Mouse (Mus musculus) spleen, adult 2 months (tissue): Measurements from ENCODE around the gene Olfr592. TPM values are rescaled to one million over a fixed set of nuclear protein-coding genes. Genes with fewer than 3 reads are reported as not detected.
"Not testable (repeated sequence)": the region's sequence is repeated elsewhere in the genome, so short reads cannot be mapped to it uniquely, and the experiment has no call there.

Source experiments
- DNase-seq, 2 experiments: peaks; one replicate each; pipeline versions ENCODE4 v3.0.0 to v3.0.0-alpha.2; 2012 to 2021; ENCODE audit warnings: low spot score in 2 of 2, low read depth in 1 of 2
- H3K27ac ChIP-seq: fragments of 200-500 bp; 2 replicates; pipeline ENCODE4 v1.5.1; 2012; ENCODE audit warnings: low read length, inconsistent platforms; ENCODE audit not compliant: insufficient read depth
- H3K27me3 ChIP-seq: fragments of 200-500 bp; 2 replicates; pipeline ENCODE4 v1.6.1; 2012; ENCODE audit warnings: mild to moderate bottlenecking, moderate library complexity, low read length, inconsistent platforms; ENCODE audit not compliant: control insufficient read depth, insufficient read depth
- H3K36me3 ChIP-seq: fragments of 200-500 bp; 2 replicates; pipeline ENCODE4 v1.6.1; 2012; ENCODE audit warnings: mild to moderate bottlenecking, low read length, inconsistent platforms; ENCODE audit not compliant: control insufficient read depth, insufficient read depth
- H3K4me1 ChIP-seq: fragments of 200-500 bp; 2 replicates; pipeline ENCODE4 v1.6.1; 2011; ENCODE audit warnings: inconsistent platforms; ENCODE audit not compliant: control insufficient read depth, insufficient read depth, insufficient read length
- H3K4me3 ChIP-seq: fragments of 200-500 bp; 2 replicates; pipeline ENCODE4 v1.5.1; 2011; ENCODE audit warnings: mild to moderate bottlenecking, inconsistent platforms; ENCODE audit not compliant: insufficient read depth, insufficient read length; ENCODE audit errors: extremely low read depth
- CTCF ChIP-seq: fragments of 200-500 bp; IDR thresholded peaks from 2 replicates; pipeline ENCODE4 v1.5.1; 2011; ENCODE audit warnings: mild to moderate bottlenecking, inconsistent platforms; ENCODE audit not compliant: insufficient read depth, insufficient read length, insufficient replicate concordance; ENCODE audit errors: extremely low read depth
- POLR2A ChIP-seq: fragments of 200-500 bp; IDR thresholded peaks from 2 replicates; pipeline ENCODE4 v1.6.1; 2011; ENCODE audit warnings: low read depth, low read length, inconsistent platforms
- WGBS: fragments of 180-500 bp; shearing (Covaris S2); methylation state at CpG from one replicate; pipeline ENCODE4 v1.1.7; 2018; 5-methylcytosine and 5-hydroxymethylcytosine counted together
- polyA plus RNA-seq: library from polyadenylated mRNA; depleted of rRNA; stranded (reverse); fragments of >200 nt; gene quantifications from 2 replicates; pipeline ENCODE4 v1.2.3, GENCODE M21; 2012; rRNA removed

Olfr592 gene
- not detected in 2 replicates for polyA plus RNA-seq

GRCm38 (mm10) chr7:103184503-103184902 lies at the start of gene Olfr592:
Olfr592 (plus strand) TSS chr7:103184803.
- H3K27me3 ChIP-seq, H3K36me3 ChIP-seq, H3K4me3 ChIP-seq, DNase-seq, H3K27ac ChIP-seq, H3K4me1 ChIP-seq: not testable (repeated sequence)
- 74% methylated on average over 1 of the region's 1 CpGs for WGBS

- DNase-seq, result no peak
- H3K4me3 ChIP-seq, result no peak within 1 kb of the TSS
- WGBS, result 77% methylated on average over 1 of the region's 1 CpGs
- H3K4me1 ChIP-seq, result no peaks in the 10 kb centered on the region
- H3K36me3 ChIP-seq, result no peaks in the 10 kb centered on the region
- H3K27me3 ChIP-seq, result no peaks in the 10 kb centered on the region
- H3K27ac ChIP-seq, result no peak within 1 kb of the TSS
- TF ChIP-seq POLR2A, result no peak
- TF ChIP-seq CTCF, result no peak
These were observed 44.0 kb upstream of the Olfr592 start, which contains the start of gene Olfr588-ps1 for GRCm38 (mm10) chr7:103140579-103140978. Olfr588-ps1 (plus strand) TSS chr7:103140879.

- TF ChIP-seq POLR2A (no peak), CTCF (no peak)
- Histone ChIP-seq H3K27me3 (no peaks in the 10 kb centered on the region), H3K27ac (no peak within 1 kb of the TSS), H3K4me3 (no peak within 1 kb of the TSS), H3K4me1 (no peaks in the 10 kb centered on the region), H3K36me3 (no peaks in the 10 kb centered on the region)
- DNase-seq, result no peak
- 55% methylated on average over 2 of the region's 2 CpGs for WGBS
These were observed 28.3 kb upstream of the Olfr592 start, which contains the start of gene Olfr589 for GRCm38 (mm10) chr7:103156256-103156655. Olfr589 (minus strand) TSS chr7:103156356.

GRCm38 (mm10) chr7:103169697-103170096 lies 14.9 kb upstream of the Olfr592 start:
- Histone ChIP-seq H3K36me3 (no peaks in the 10 kb centered on the region), H3K4me1 (no peaks in the 10 kb centered on the region), H3K27me3 (no peaks in the 10 kb centered on the region), H3K27ac (no peak overlapping the region), H3K4me3 (no peak overlapping the region)
- TF ChIP-seq CTCF (no peak), POLR2A (no peak)
- 69% methylated on average over 5 of the region's 5 CpGs for WGBS
- no peak for DNase-seq

GRCm38 (mm10) chr7:103178240-103178639 lies 6.4 kb upstream of the Olfr592 start, which contains the start of gene Olfr591:
Olfr591 (minus strand) TSS chr7:103178340.
- DNase-seq, result no peak
- H3K4me3 ChIP-seq, result no peak within 1 kb of the TSS
- H3K27ac ChIP-seq, result no peak within 1 kb of the TSS
- 84% methylated on average over 1 of the region's 1 CpGs for WGBS
- no peaks in the 10 kb centered on the region for H3K27me3 ChIP-seq
- no peak for TF ChIP-seq CTCF
- TF ChIP-seq POLR2A, result no peak
- no peaks in the 10 kb centered on the region for H3K36me3 ChIP-seq
- H3K4me1 ChIP-seq, result no peaks in the 10 kb centered on the region

- no peak for DNase-seq
- no peaks in the 10 kb centered on the region for H3K27me3 ChIP-seq
- WGBS, result 65% methylated on average over 1 of the region's 1 CpGs
- H3K27ac ChIP-seq, result no peak within 1 kb of the TSS
- no peak within 1 kb of the TSS for H3K4me3 ChIP-seq
- no peaks in the 10 kb centered on the region for H3K36me3 ChIP-seq
- TF ChIP-seq POLR2A (no peak), CTCF (no peak)
- no peaks in the 10 kb centered on the region for H3K4me1 ChIP-seq
These were observed 27.0 kb downstream of the Olfr592 start, which contains the start of gene Olfr593 for GRCm38 (mm10) chr7:103211562-103211961. Olfr593 (plus strand) TSS chr7:103211862.

- not testable (repeated sequence) for H3K4me3 ChIP-seq, H3K27ac ChIP-seq, DNase-seq, H3K27me3 ChIP-seq, H3K4me1 ChIP-seq, H3K36me3 ChIP-seq
- WGBS, result 85% methylated on average over 5 of the region's 5 CpGs
These were observed 27.4 kb downstream of the Olfr592 start for GRCm38 (mm10) chr7:103212050-103212449.

- Histone ChIP-seq H3K27me3 (no peaks in the 10 kb centered on the region), H3K4me3 (no peak within 1 kb of the TSS), H3K4me1 (no peaks in the 10 kb centered on the region), H3K27ac (no peak within 1 kb of the TSS), H3K36me3 (no peaks in the 10 kb centered on the region)
- TF ChIP-seq POLR2A (no peak), CTCF (no peak)
- DNase-seq, result no peak
These were observed 32.1 kb downstream of the Olfr592 start, which contains the start of gene Olfr594 for GRCm38 (mm10) chr7:103216696-103217095. Olfr594 (plus strand) TSS chr7:103216996.

Other genes starting within 250 kb of the Olfr592 start
- not detected in 2 replicates for gene Olfr573-ps1, start 242.2 kb upstream of the Olfr592 start, polyA plus RNA-seq
- not detected in 2 replicates for gene Olfr574, start 236.3 kb upstream of the Olfr592 start, polyA plus RNA-seq
- not detected in 2 replicates for gene Olfr575, start 226.0 kb upstream of the Olfr592 start, polyA plus RNA-seq
- not detected in 2 replicates for gene Olfr576, start 222.1 kb upstream of the Olfr592 start, polyA plus RNA-seq
- not detected in 2 replicates for gene Olfr577, start 208.9 kb upstream of the Olfr592 start, polyA plus RNA-seq
- gene Olfr578, start 195.5 kb upstream of the Olfr592 start, polyA plus RNA-seq, result not detected in 2 replicates
- gene Olfr582, start 146.8 kb upstream of the Olfr592 start, polyA plus RNA-seq, result not detected in 2 replicates
- not detected in 2 replicates for gene Olfr583, start 133.5 kb upstream of the Olfr592 start, polyA plus RNA-seq
- not detected in 2 replicates for gene Olfr584, start 102.9 kb upstream of the Olfr592 start, polyA plus RNA-seq
- not detected in 2 replicates for gene Olfr585, start 87.1 kb upstream of the Olfr592 start, polyA plus RNA-seq
- not detected in 2 replicates for gene Olfr586, start 59.2 kb upstream of the Olfr592 start, polyA plus RNA-seq
- gene Olfr588-ps1, start 43.9 kb upstream of the Olfr592 start, polyA plus RNA-seq, result not detected in 2 replicates
- gene Olfr589, start 28.4 kb upstream of the Olfr592 start, polyA plus RNA-seq, result not detected in 2 replicates
- not detected in 2 replicates for gene Olfr591, start 6.5 kb upstream of the Olfr592 start, polyA plus RNA-seq
- gene Olfr593, start 27.1 kb downstream of the Olfr592 start, polyA plus RNA-seq, result not detected in 2 replicates
- gene Olfr594, start 32.2 kb downstream of the Olfr592 start, polyA plus RNA-seq, result not detected in 2 replicates
- gene Usp17ld, start 67.7 kb downstream of the Olfr592 start, polyA plus RNA-seq, result not detected in 2 replicates
- gene Olfr596, start 120.8 kb downstream of the Olfr592 start, polyA plus RNA-seq, result not detected in 2 replicates
- not detected in 2 replicates for gene Olfr597, start 131.5 kb downstream of the Olfr592 start, polyA plus RNA-seq
- not detected in 2 replicates for gene Olfr598, start 138.8 kb downstream of the Olfr592 start, polyA plus RNA-seq
- gene Olfr599, start 151.1 kb downstream of the Olfr592 start, polyA plus RNA-seq, result not detected in 2 replicates
- not detected in 2 replicates for gene Olfr600, start 164.9 kb downstream of the Olfr592 start, polyA plus RNA-seq
- not detected in 2 replicates for gene Olfr601, start 177.9 kb downstream of the Olfr592 start, polyA plus RNA-seq
- not detected in 2 replicates for gene Olfr603, start 201.4 kb downstream of the Olfr592 start, polyA plus RNA-seq
- gene Usp17lc, start 230.3 kb downstream of the Olfr592 start, polyA plus RNA-seq, result not detected in 2 replicates